Mouse (Mus musculus) limb, embryonic 15.5 days (tissue): ENCODE data around the gene Ubac2. TPM values are rescaled to one million over a fixed set of nuclear protein-coding genes. Genes with fewer than 3 reads are reported as not detected.

Experiments used
- ATAC-seq: fragments of 200-750 bp; cut with Nextera tagmentation; 2 replicates; pipeline ENCODE4 v1.8.0; 2017; ENCODE audit warnings: low read depth, moderate TSS enrichment; ENCODE audit not compliant: insufficient number of reproducible peaks, low FRiP score, low TSS enrichment
- H3K27ac ChIP-seq: fragments of 300-500 bp; sonication (generic); 2 replicates; pipeline ENCODE4 v1.5.1; 2015; ENCODE audit warnings: moderate library complexity, mild to moderate bottlenecking, inconsistent platforms
- H3K27me3 ChIP-seq: fragments of 300-500 bp; sonication (generic); 2 replicates; pipeline ENCODE4 v1.6.1; 2015; ENCODE audit warnings: inconsistent platforms
- H3K36me3 ChIP-seq: fragments of 300-500 bp; sonication (generic); 2 replicates; pipeline ENCODE4 v1.6.1; 2015; ENCODE audit warnings: inconsistent platforms
- H3K4me1 ChIP-seq: fragments of 300-500 bp; sonication (generic); 2 replicates; pipeline ENCODE4 v1.6.1; 2015; ENCODE audit warnings: inconsistent platforms
- H3K4me2 ChIP-seq: fragments of 300-500 bp; sonication (generic); 2 replicates; pipeline ENCODE4 v1.6.1; 2015; ENCODE audit warnings: mild to moderate bottlenecking, inconsistent platforms
- H3K4me3 ChIP-seq: fragments of 300-500 bp; sonication (generic); 2 replicates; pipeline ENCODE4 v1.5.1; 2015; ENCODE audit warnings: mild to moderate bottlenecking, inconsistent platforms
- H3K9ac ChIP-seq: fragments of 300-500 bp; sonication (generic); 2 replicates; pipeline ENCODE4 v1.6.1; 2015; ENCODE audit warnings: inconsistent platforms
- H3K9me3 ChIP-seq: fragments of 300-500 bp; sonication (generic); 2 replicates; pipeline ENCODE4 v1.6.1; 2016; ENCODE audit warnings: inconsistent platforms
- WGBS: fragments of 180-500 bp; shearing (Covaris S2); methylation state at CpG from one replicate; pipeline ENCODE4 v1.1.7; 2015; 5-methylcytosine and 5-hydroxymethylcytosine counted together
- polyA plus RNA-seq: library from polyadenylated mRNA; unstranded; fragments of >200 nt; fragmentation: Nextera tagmentation; extraction: Ambion mirVana; gene quantifications from 2 replicates; pipeline ENCODE4 v1.2.1, GENCODE M21; 2015

Ubac2 gene
- polyA plus RNA-seq, 1 experiment from 2014 or later, result 65.2 TPM

GRCm38 (mm10) chr14:122013417-122013951, 135.1 kb downstream of the Ubac2 start:
- Histone ChIP-seq H3K36me3 (0 out of 2 replicates have a peak, but pooled peaks cover 4% of the 10 kb centered on the region), H3K4me2 (no peak overlapping the region), H3K4me3 (no peak overlapping the region), H3K27me3 (no peaks in the 10 kb centered on the region), H3K9ac (no peak overlapping the region), H3K4me1 (peaks cover 6% of the 10 kb centered on the region; the same call in 1 of the 2 replicates), H3K9me3 (no peaks in the 10 kb centered on the region), H3K27ac (no peak overlapping the region)
- 82% methylated on average over 14 of the region's 14 CpGs for WGBS
- ATAC-seq, result no peak

DNA sequence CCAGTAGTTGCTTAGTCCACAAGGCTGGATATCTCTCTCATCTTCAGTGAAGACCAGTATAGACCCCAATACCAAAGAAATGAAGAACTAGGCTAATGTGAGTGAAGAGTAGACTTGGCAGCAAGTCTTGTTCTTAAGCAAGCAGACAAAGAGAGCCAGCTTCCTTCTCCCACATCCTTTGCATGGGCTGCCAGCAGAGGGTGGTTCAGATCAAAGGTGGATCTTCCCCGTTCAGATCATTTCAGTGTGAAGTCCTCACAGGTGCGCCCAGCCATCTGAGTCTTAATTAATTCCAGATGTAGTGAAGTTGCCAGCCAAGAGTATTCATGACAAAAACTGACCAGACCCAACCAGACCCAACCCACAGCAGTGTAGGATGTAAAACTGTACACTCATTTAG, 139.5 kb downstream of the Ubac2 start:
- ATAC-seq, result no peak
- H3K4me1 ChIP-seq, result peaks cover 6% of the 10 kb centered on the region; the same call in 1 of the 2 replicates
- peaks cover 27% of the 10 kb centered on the region for H3K36me3 ChIP-seq
- H3K4me3 ChIP-seq, result no peak overlapping the region
- no peak overlapping the region for H3K9ac ChIP-seq
- no peaks in the 10 kb centered on the region for H3K27me3 ChIP-seq
- 32% methylated on average over 2 of the region's 2 CpGs for WGBS
- H3K4me2 ChIP-seq, result no peak overlapping the region
- no peaks in the 10 kb centered on the region for H3K9me3 ChIP-seq
- H3K27ac ChIP-seq, result no peak overlapping the region

GRCm38 (mm10) chr14:122019389-122019788, 141.0 kb downstream of the Ubac2 start:
- no peak for ATAC-seq
- H3K4me1 ChIP-seq, result peaks cover 4% of the 10 kb centered on the region; the same call in 1 of the 2 replicates
- no peaks in the 10 kb centered on the region for H3K9me3 ChIP-seq
- no peak overlapping the region for H3K4me2 ChIP-seq
- H3K36me3 ChIP-seq, result peaks cover 35% of the 10 kb centered on the region
- H3K4me3 ChIP-seq, result no peak overlapping the region
- H3K9ac ChIP-seq, result no peak overlapping the region
- H3K27ac ChIP-seq, result no peak overlapping the region
- WGBS, result 88% methylated on average over 2 of the region's 2 CpGs
- H3K27me3 ChIP-seq, result no peaks in the 10 kb centered on the region

- Histone ChIP-seq H3K27me3 (no peaks in the 10 kb centered on the region), H3K27ac (no peak overlapping the region), H3K9ac (no peak overlapping the region), H3K4me1 (peaks cover 4% of the 10 kb centered on the region; the same call in 1 of the 2 replicates), H3K4me3 (no peak overlapping the region), H3K9me3 (no peaks in the 10 kb centered on the region), H3K36me3 (peaks cover 35% of the 10 kb centered on the region), H3K4me2 (no peak overlapping the region)
- no peak for ATAC-seq
- 88% methylated on average over 6 of the region's 6 CpGs for WGBS
Measured at GRCm38 (mm10) chr14:122020567-122020966, 142.1 kb downstream of the Ubac2 start.

DNA sequence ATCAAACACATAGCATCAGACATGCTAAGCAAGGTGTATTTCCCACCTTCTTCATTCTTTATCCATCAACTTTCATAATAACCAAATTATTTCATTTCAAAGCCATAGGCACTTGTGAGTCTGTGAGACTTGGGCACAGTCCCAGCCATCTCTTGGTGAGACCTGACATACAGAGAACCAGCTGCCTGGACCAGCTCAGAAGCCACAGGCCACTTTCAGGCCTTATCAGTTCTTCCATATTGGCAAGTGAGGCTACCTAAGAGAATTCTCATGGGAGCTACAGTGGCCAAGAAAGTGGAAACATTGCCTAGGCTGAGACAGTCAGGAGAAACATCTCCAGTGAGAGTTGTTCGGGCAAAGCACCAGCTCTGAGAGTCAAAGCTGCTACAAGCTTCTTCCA, 144.6 kb downstream of the Ubac2 start:
- H3K4me1 ChIP-seq, result peaks cover 3% of the 10 kb centered on the region; the same call in 1 of the 2 replicates
- H3K9ac ChIP-seq, result no peak overlapping the region
- H3K4me2 ChIP-seq, result no peak overlapping the region
- no peak overlapping the region for H3K4me3 ChIP-seq
- WGBS, result 79% methylated on average over 1 of the region's 1 CpGs
- H3K27me3 ChIP-seq, result no peaks in the 10 kb centered on the region
- H3K9me3 ChIP-seq, result no peaks in the 10 kb centered on the region
- H3K36me3 ChIP-seq, result peaks cover 35% of the 10 kb centered on the region
- no peak for ATAC-seq
- no peak overlapping the region for H3K27ac ChIP-seq

GRCm38 (mm10) chr14:122023928-122024327, 145.5 kb downstream of the Ubac2 start:
- Histone ChIP-seq H3K4me1 (no peaks in the 10 kb centered on the region), H3K9me3 (no peaks in the 10 kb centered on the region), H3K27ac (no peak overlapping the region), H3K4me2 (no peak overlapping the region), H3K27me3 (no peaks in the 10 kb centered on the region), H3K4me3 (no peak overlapping the region), H3K9ac (no peak overlapping the region), H3K36me3 (peaks cover 35% of the 10 kb centered on the region)
- no peak for ATAC-seq

DNA sequence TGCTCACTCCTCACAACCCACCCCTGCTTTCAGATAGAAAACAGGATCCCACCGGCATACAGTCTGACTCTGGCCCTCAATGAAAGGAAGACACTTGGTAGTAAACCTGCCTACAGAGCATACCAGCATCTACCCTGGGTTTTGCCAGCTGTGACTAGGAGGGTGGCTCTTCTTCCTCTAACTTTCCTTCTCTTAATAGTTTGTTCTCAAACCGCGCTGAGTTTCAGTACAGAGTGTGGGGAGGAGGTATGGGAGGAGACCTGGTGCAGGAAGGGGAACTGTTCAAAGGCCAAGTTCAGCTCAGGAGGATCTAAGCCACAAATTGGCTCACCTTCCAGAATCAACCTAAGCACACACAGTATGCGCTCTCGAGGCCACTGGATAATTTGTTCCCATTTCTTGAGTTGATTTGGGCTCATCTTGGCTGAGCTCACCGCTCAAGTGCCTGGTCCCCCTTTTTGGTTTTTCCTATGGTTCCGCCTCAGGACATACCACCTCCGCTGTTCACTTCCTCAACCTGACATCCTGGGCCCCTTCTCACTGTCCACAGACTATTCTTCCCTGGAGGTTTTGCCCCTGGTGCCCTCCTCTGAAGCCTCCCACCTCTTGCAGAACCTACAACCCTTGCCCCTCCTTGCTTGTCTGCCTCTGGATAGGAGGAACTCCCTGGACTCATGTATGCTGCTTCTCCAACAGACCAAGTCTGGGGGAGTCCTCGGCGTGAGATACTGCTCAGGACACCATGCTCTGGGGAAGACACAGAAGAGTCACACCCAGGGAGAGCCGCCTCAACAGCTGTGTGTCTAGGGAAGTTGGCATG, 150.7 kb downstream of the Ubac2 start:
- Histone ChIP-seq H3K9me3 (no peaks in the 10 kb centered on the region), H3K4me2 (no peak overlapping the region), H3K36me3 (0 out of 2 replicates have a peak, but pooled peaks cover under 1% of the 10 kb centered on the region), H3K4me1 (0 out of 2 replicates have a peak, but pooled peaks cover 2% of the 10 kb centered on the region), H3K9ac (no peak overlapping the region), H3K27me3 (no peaks in the 10 kb centered on the region), H3K27ac (no peak overlapping the region), H3K4me3 (no peak overlapping the region)
- 80% methylated on average over 11 of the region's 11 CpGs for WGBS
- no peak for ATAC-seq

DNA sequence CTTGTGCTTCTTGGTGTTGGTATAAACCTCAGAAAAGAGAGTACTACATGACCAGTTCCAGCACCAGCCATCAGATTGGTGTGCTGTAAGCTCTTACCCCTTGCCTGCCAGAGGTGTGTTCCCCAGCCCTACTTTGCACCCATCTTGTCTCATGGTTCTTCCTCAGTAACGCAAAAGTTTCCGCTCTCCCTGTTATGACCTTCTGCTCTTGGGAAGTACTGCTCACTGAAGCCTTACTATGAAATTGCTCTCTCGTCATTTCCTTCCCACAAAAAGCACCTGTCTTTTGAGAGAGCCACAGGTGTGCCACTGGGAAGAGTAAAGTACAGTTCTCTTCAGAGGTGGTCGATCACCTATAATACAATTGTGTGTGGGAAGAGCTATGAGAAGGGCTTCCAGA, 151.4 kb downstream of the Ubac2 start:
- Histone ChIP-seq H3K4me2 (no peak overlapping the region), H3K36me3 (no peaks in the 10 kb centered on the region), H3K27ac (no peak overlapping the region), H3K4me3 (no peak overlapping the region), H3K9me3 (no peaks in the 10 kb centered on the region), H3K9ac (no peak overlapping the region), H3K4me1 (0 out of 2 replicates have a peak, but pooled peaks cover 2% of the 10 kb centered on the region), H3K27me3 (no peaks in the 10 kb centered on the region)
- 85% methylated on average over 4 of the region's 4 CpGs for WGBS
- ATAC-seq, result no peak

GRCm38 (mm10) chr14:122032045-122032444, 153.6 kb downstream of the Ubac2 start:
- Histone ChIP-seq H3K4me3 (no peak overlapping the region), H3K27ac (no peak overlapping the region), H3K4me2 (no peak overlapping the region), H3K4me1 (0 out of 2 replicates have a peak, but pooled peaks cover 2% of the 10 kb centered on the region), H3K9ac (no peak overlapping the region), H3K27me3 (no peaks in the 10 kb centered on the region), H3K9me3 (no peaks in the 10 kb centered on the region), H3K36me3 (no peaks in the 10 kb centered on the region)
- WGBS, result 80% methylated on average over 2 of the region's 2 CpGs
- no peak for ATAC-seq

DNA sequence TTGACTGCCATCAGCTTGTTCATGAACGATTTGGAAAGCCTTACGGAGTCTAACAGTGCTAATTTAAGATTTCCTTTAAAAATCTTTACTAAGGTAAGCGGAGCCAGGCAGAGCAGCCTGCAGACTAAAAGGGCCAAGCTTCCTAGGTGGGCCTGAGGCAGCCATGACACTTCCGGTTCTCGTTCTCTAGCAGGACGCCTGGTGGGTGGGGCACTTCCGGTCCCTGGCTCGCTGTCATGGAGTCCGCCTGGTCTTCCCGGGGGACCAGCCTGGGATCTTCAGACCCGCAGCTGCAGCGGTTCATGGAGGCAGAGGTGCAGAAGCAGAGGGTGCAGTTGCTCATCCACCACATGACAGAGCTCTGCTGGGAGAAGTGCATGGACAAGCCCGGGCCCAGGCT, 156.0 kb downstream of the Ubac2 start, which contains the start of gene Timm8a2:
Gene Timm8a2 (plus strand): TSS at position 224 of the 400 bp plus-strand sequence.
- no peak within 1 kb of the TSS for H3K9ac ChIP-seq
- no peaks in the 10 kb centered on the region for H3K9me3 ChIP-seq
- H3K4me2 ChIP-seq, result no peak within 1 kb of the TSS
- no peaks in the 10 kb centered on the region for H3K27me3 ChIP-seq
- H3K4me1 ChIP-seq, result 0 out of 2 replicates have a peak, but pooled peaks cover 2% of the 10 kb centered on the region
- ATAC-seq, result no peak
- no peak within 1 kb of the TSS for H3K27ac ChIP-seq
- H3K4me3 ChIP-seq, result no peak within 1 kb of the TSS
- 92% methylated on average over 13 of the region's 13 CpGs for WGBS
- no peaks in the 10 kb centered on the region for H3K36me3 ChIP-seq

DNA sequence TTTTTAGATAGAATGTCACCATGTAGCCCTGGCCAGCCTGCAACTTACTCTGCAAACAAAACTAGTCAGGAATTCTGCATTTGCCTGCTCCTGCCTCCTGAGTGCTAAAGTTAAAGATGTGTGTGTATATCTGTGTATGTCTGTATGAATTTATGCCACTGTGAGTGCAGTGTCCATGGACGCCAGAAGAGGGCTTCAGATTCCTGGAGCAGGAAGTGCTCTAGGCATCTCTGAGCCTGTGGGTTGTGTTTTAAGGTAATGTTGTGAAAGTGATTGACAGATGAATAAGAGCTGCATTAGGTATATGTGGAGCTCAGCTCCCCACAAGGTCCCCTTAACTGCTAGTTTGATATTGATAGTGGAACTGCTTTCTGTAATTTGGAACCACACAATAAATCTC, 156.8 kb downstream of the Ubac2 start:
- Histone ChIP-seq H3K27ac (no peak overlapping the region), H3K4me1 (0 out of 2 replicates have a peak, but pooled peaks cover 2% of the 10 kb centered on the region), H3K4me3 (no peak overlapping the region)

DNA sequence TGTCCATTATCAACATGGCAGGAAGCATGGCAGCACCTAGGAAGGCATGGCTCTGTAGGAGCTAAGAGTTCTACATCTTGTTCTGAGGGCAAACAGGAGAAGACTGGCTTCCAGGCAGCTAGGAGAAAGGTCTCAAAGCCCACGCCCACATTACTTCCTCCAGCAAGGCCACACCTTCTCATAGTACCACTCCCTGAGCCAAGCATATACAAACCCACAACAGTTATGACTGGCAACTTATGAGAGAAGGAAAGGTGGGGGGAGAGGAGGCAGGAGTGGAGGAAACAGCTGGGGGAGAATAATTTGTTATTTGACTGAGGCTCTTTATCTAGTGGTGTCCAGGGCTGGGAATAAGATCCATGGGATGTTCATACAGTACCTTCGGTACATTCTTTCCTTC, 157.4 kb downstream of the Ubac2 start:
- Histone ChIP-seq H3K4me3 (no peak overlapping the region), H3K9ac (no peak overlapping the region), H3K4me1 (no peaks in the 10 kb centered on the region), H3K9me3 (no peaks in the 10 kb centered on the region), H3K4me2 (no peak overlapping the region), H3K36me3 (no peaks in the 10 kb centered on the region), H3K27me3 (no peaks in the 10 kb centered on the region), H3K27ac (no peak overlapping the region)
- 91% methylated on average over 2 of the region's 2 CpGs for WGBS
- ATAC-seq, result no peak

More for the DNA sequence above, 156.8 kb downstream of the Ubac2 start:
- Histone ChIP-seq H3K36me3 (no peaks in the 10 kb centered on the region), H3K9me3 (no peaks in the 10 kb centered on the region), H3K4me2 (no peak overlapping the region), H3K9ac (no peak overlapping the region), H3K27me3 (no peaks in the 10 kb centered on the region)
- 97% methylated on average over 1 of the region's 1 CpGs for WGBS
- no peak for ATAC-seq
